Mouse (Mus musculus): ENCODE results near the gene Foxp4.

DNA sequence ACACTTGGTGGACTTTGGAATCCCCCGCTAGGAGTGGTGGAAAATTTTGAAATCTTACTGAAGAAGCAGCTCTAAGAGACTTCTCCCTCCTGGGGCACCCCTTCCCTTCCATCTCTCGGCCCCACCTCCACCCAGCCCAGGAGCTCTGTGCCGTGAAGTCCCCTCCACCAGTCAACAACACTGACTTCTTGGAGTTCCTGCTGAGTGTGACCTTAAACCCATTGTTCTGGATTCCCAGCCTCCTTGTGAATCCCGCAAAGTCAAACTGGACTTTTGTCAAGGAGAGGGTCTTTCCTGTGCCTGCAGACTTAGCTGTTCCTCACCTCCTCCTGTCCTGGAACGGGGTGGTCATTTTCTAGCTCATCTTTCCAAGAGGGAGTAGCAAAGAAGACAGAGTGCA is 28.8 kb upstream of the Foxp4 start:
- no peak for TF ChIP-seq CTCF (IDR thresholded peaks at IDR 0.05; ENCODE audit: low read depth)
- no peak for TF ChIP-seq EP300 (IDR thresholded peaks at IDR 0.05; ENCODE audit: low read depth)

Data from liver, embryonic 14.5 days (tissue).